Mouse (Mus musculus): ENCODE measurements around the gene Ifitm5. TPM values are rescaled to one million over a fixed set of nuclear protein-coding genes. Genes with fewer than 3 reads are reported as not detected.

Gene Ifitm5
- polyA plus RNA-seq, 1 experiment from 2014 or later = 6.6 TPM

- 37% methylated on average over 2 of the region's 2 CpGs for WGBS
- Histone ChIP-seq H3K4me1 (replicated peaks; ENCODE audit: control insufficient read depth, insufficient read depth, low read length) (peaks cover 19% of the 10 kb centered on the region), H3K4me3 (ENCODE audit: low read length) (no peak overlapping the region), H3K36me3 (ENCODE audit: control insufficient read depth, insufficient read depth, low read length) (no peaks in the 10 kb centered on the region), H3K27ac (ENCODE audit: low read length) (no peak overlapping the region), H3K4me2 (ENCODE audit: low read depth, low read length) (no peak overlapping the region), H3K27me3 (ENCODE audit: control insufficient read depth, insufficient read depth, low read depth, low read length) (no peaks in the 10 kb centered on the region; the same call in 1 of the 2 replicates), H3K9ac (ENCODE audit: low read length) (no peak overlapping the region), H3K9me3 (ENCODE audit: control insufficient read depth, low read length) (no peaks in the 10 kb centered on the region)
- no peak for ATAC-seq (ENCODE audit: low read depth)
Observed at GRCm38 (mm10) chr7:140938896-140939295, 11.2 kb downstream of the Ifitm5 start.

- ATAC-seq (ENCODE audit: low read depth) = no peak
- H3K9ac ChIP-seq (ENCODE audit: low read length) = no peak overlapping the region
- no peak overlapping the region for H3K4me2 ChIP-seq (ENCODE audit: low read depth, low read length)
- no peak overlapping the region for H3K4me3 ChIP-seq (ENCODE audit: low read length)
- 38% methylated on average over 3 of the region's 3 CpGs for WGBS
- H3K27ac ChIP-seq (ENCODE audit: low read length) = no peak overlapping the region
- no peaks in the 10 kb centered on the region for H3K36me3 ChIP-seq (ENCODE audit: control insufficient read depth, insufficient read depth, low read length)
- no peaks in the 10 kb centered on the region for H3K9me3 ChIP-seq (ENCODE audit: control insufficient read depth, low read length)
- H3K4me1 ChIP-seq (replicated peaks; ENCODE audit: control insufficient read depth, insufficient read depth, low read length) = peaks cover 18% of the 10 kb centered on the region
- no peaks in the 10 kb centered on the region; the same call in 1 of the 2 replicates for H3K27me3 ChIP-seq (ENCODE audit: control insufficient read depth, insufficient read depth, low read depth, low read length)
Observed at GRCm38 (mm10) chr7:140938436-140938835, 11.7 kb downstream of the Ifitm5 start.

GRCm38 (mm10) chr7:140927181-140927580 lies 22.9 kb downstream of the Ifitm5 start:
- Histone ChIP-seq H3K36me3 (ENCODE audit: control insufficient read depth, insufficient read depth, low read length) (no peaks in the 10 kb centered on the region), H3K27me3 (ENCODE audit: control insufficient read depth, insufficient read depth, low read depth, low read length) (peaks cover 28% of the 10 kb centered on the region), H3K9me3 (ENCODE audit: control insufficient read depth, low read length) (no peaks in the 10 kb centered on the region), H3K4me2 (ENCODE audit: low read depth, low read length) (no peak overlapping the region), H3K4me3 (ENCODE audit: low read length) (no peak overlapping the region), H3K9ac (ENCODE audit: low read length) (no peak overlapping the region), H3K27ac (ENCODE audit: low read length) (no peak overlapping the region), H3K4me1 (replicated peaks; ENCODE audit: control insufficient read depth, insufficient read depth, low read length) (peaks cover 11% of the 10 kb centered on the region)
- 79% methylated on average over 6 of the region's 6 CpGs for WGBS
- ATAC-seq (ENCODE audit: low read depth) = no peak

GRCm38 (mm10) chr7:140923070-140923775 lies 26.9 kb downstream of the Ifitm5 start:
- peak overlapping the region; percentile 39 for H3K4me3 ChIP-seq (ENCODE audit: low read length)
- H3K9me3 ChIP-seq (ENCODE audit: control insufficient read depth, low read length) = no peaks in the 10 kb centered on the region
- H3K27me3 ChIP-seq (ENCODE audit: control insufficient read depth, insufficient read depth, low read depth, low read length) = peaks cover 57% of the 10 kb centered on the region
- WGBS = 20% methylated on average over 30 of the region's 30 CpGs
- ATAC-seq (ENCODE audit: low read depth) = no peak
- no peak overlapping the region for H3K27ac ChIP-seq (ENCODE audit: low read length)
- H3K4me1 ChIP-seq (replicated peaks; ENCODE audit: control insufficient read depth, insufficient read depth, low read length) = peaks cover 12% of the 10 kb centered on the region
- H3K36me3 ChIP-seq (ENCODE audit: control insufficient read depth, insufficient read depth, low read length) = no peaks in the 10 kb centered on the region
- H3K4me2 ChIP-seq (ENCODE audit: low read depth, low read length) = peak overlapping the region; percentile 54
- H3K9ac ChIP-seq (ENCODE audit: low read length) = no peak overlapping the region

GRCm38 (mm10) chr7:140922398-140923069 lies 27.6 kb downstream of the Ifitm5 start:
- WGBS = 1% methylated on average over 49 of the region's 49 CpGs
- H3K4me3 ChIP-seq (ENCODE audit: low read length) = peak overlapping the region; percentile 39
- peaks cover 12% of the 10 kb centered on the region for H3K4me1 ChIP-seq (replicated peaks; ENCODE audit: control insufficient read depth, insufficient read depth, low read length)
- ATAC-seq (ENCODE audit: low read depth) = peak; percentile 57; the same call in 1 of the 2 replicates
- no peak overlapping the region for H3K9ac ChIP-seq (ENCODE audit: low read length)
- H3K36me3 ChIP-seq (ENCODE audit: control insufficient read depth, insufficient read depth, low read length) = no peaks in the 10 kb centered on the region
- H3K27me3 ChIP-seq (ENCODE audit: control insufficient read depth, insufficient read depth, low read depth, low read length) = peaks cover 57% of the 10 kb centered on the region
- peak overlapping the region; percentile 54 for H3K4me2 ChIP-seq (ENCODE audit: low read depth, low read length)
- no peaks in the 10 kb centered on the region for H3K9me3 ChIP-seq (ENCODE audit: control insufficient read depth, low read length)
- H3K27ac ChIP-seq (ENCODE audit: low read length) = no peak overlapping the region

GRCm38 (mm10) chr7:140921225-140921975 lies 28.7 kb downstream of the Ifitm5 start:
- no peaks in the 10 kb centered on the region for H3K36me3 ChIP-seq (ENCODE audit: control insufficient read depth, insufficient read depth, low read length)
- H3K27me3 ChIP-seq (ENCODE audit: control insufficient read depth, insufficient read depth, low read depth, low read length) = peaks cover 57% of the 10 kb centered on the region
- peaks cover 12% of the 10 kb centered on the region for H3K4me1 ChIP-seq (replicated peaks; ENCODE audit: control insufficient read depth, insufficient read depth, low read length)
- no peak overlapping the region for H3K27ac ChIP-seq (ENCODE audit: low read length)
- no peak overlapping the region for H3K9ac ChIP-seq (ENCODE audit: low read length)
- H3K9me3 ChIP-seq (ENCODE audit: control insufficient read depth, low read length) = no peaks in the 10 kb centered on the region
- 28% methylated on average over 22 of the region's 22 CpGs for WGBS
- H3K4me2 ChIP-seq (ENCODE audit: low read depth, low read length) = no peak overlapping the region
- no peak overlapping the region for H3K4me3 ChIP-seq (ENCODE audit: low read length)
- no peak for ATAC-seq (ENCODE audit: low read depth)

GRCm38 (mm10) chr7:140920418-140921029 lies 29.6 kb downstream of the Ifitm5 start, which contains the start of gene Nlrp6:
Nlrp6 (plus strand) TSS chr7:140920902.
- Histone ChIP-seq H3K4me3 (ENCODE audit: low read length) (no peak within 1 kb of the TSS), H3K4me2 (ENCODE audit: low read depth, low read length) (no peak within 1 kb of the TSS), H3K4me1 (replicated peaks; ENCODE audit: control insufficient read depth, insufficient read depth, low read length) (peaks cover 12% of the 10 kb centered on the region), H3K36me3 (ENCODE audit: control insufficient read depth, insufficient read depth, low read length) (no peaks in the 10 kb centered on the region), H3K9ac (ENCODE audit: low read length) (no peak within 1 kb of the TSS), H3K27me3 (ENCODE audit: control insufficient read depth, insufficient read depth, low read depth, low read length) (peaks cover 57% of the 10 kb centered on the region), H3K9me3 (ENCODE audit: control insufficient read depth, low read length) (no peaks in the 10 kb centered on the region), H3K27ac (ENCODE audit: low read length) (no peak within 1 kb of the TSS)
- WGBS = 63% methylated on average over 8 of the region's 8 CpGs
- ATAC-seq (ENCODE audit: low read depth) = no peak

GRCm38 (mm10) chr7:140919911-140920310 lies 30.2 kb downstream of the Ifitm5 start:
- H3K27ac ChIP-seq (ENCODE audit: low read length) = no peak overlapping the region
- peaks cover 54% of the 10 kb centered on the region for H3K27me3 ChIP-seq (ENCODE audit: control insufficient read depth, insufficient read depth, low read depth, low read length)
- no peaks in the 10 kb centered on the region for H3K36me3 ChIP-seq (ENCODE audit: control insufficient read depth, insufficient read depth, low read length)
- no peaks in the 10 kb centered on the region for H3K9me3 ChIP-seq (ENCODE audit: control insufficient read depth, low read length)
- H3K9ac ChIP-seq (ENCODE audit: low read length) = no peak overlapping the region
- H3K4me1 ChIP-seq (replicated peaks; ENCODE audit: control insufficient read depth, insufficient read depth, low read length) = peaks cover 12% of the 10 kb centered on the region
- no peak overlapping the region for H3K4me3 ChIP-seq (ENCODE audit: low read length)
- ATAC-seq (ENCODE audit: low read depth) = no peak
- WGBS = 20% methylated on average over 4 of the region's 4 CpGs
- no peak overlapping the region for H3K4me2 ChIP-seq (ENCODE audit: low read depth, low read length)

Measured in lung, embryonic 16.5 days (tissue).